Comparison of ENCODE assay signal across 19 mouse cellular contexts in genomic region chr15:31976461-31976860, GRCm38 (mm10).
DNase-seq lines count a peak whose midpoint lies in the region; ATAC-seq and TF ChIP-seq lines count a peak whose summit lies in the region.
"Had no signal": no experiment of that assay in that cellular context is flagged by ENCODE, and none has a peak within 500 bp of the region (broad histone marks: within the 10 kb centered on the region; RNA-seq: fewer than 3 reads in every experiment).

No protein-coding gene starts in this region.

- TF ChIP-seq POLR2A in limb, embryonic 14.5 days (IDR thresholded peaks at IDR 0.05; ENCODE audit: borderline replicate concordance, extremely low read depth, insufficient read depth, insufficient read length), result no peak
- no peak for TF ChIP-seq POLR2A in lung, adult 2 months (IDR thresholded peaks at IDR 0.05; ENCODE audit: borderline replicate concordance, extremely low read depth, low read depth, low read length)

- no peak overlapping the region for H3K4me2 ChIP-seq in limb, embryonic 14.5 days (replicated peaks; ENCODE audit: low read depth, low read length, severe bottlenecking)
- H3K4me2 ChIP-seq in lung, postnatal 0 days (replicated peaks; ENCODE audit: low read depth, low read length), result no peak overlapping the region
- H3K4me2 ChIP-seq: forebrain, embryonic 12.5 days; heart, embryonic 12.5 days; hindbrain, embryonic 14.5 days; intestine, embryonic 15.5 days had no signal

- H3K9me3 ChIP-seq in limb, embryonic 14.5 days (ENCODE audit: control insufficient read depth, low read length), result no peaks in the 10 kb centered on the region
- no peaks in the 10 kb centered on the region for H3K9me3 ChIP-seq in limb, embryonic 10.5 days (replicated peaks)
- H3K9me3 ChIP-seq in lung, postnatal 0 days (ENCODE audit: low read length), result no peaks in the 10 kb centered on the region
- H3K9me3 ChIP-seq: forebrain, embryonic 12.5 days; heart, embryonic 12.5 days; intestine, embryonic 15.5 days had no signal

- H3K27ac ChIP-seq in limb, embryonic 14.5 days (replicated peaks; ENCODE audit: low read depth, low read length), result no peak overlapping the region
- no peak overlapping the region; the same call in 1 of the 2 replicates for H3K27ac ChIP-seq in limb, embryonic 10.5 days
- H3K27ac ChIP-seq in lung, postnatal 0 days (ENCODE audit: low read length), result no peak overlapping the region
- H3K27ac ChIP-seq: forebrain, embryonic 12.5 days; hindbrain, embryonic 14.5 days; intestine, embryonic 15.5 days had no signal

- H3K9ac ChIP-seq in limb, embryonic 14.5 days (ENCODE audit: low read depth, low read length, severe bottlenecking), result no peak overlapping the region
- no peak overlapping the region for H3K9ac ChIP-seq in lung, postnatal 0 days (replicated peaks; ENCODE audit: low read depth)
- H3K9ac ChIP-seq: forebrain, embryonic 12.5 days; heart, embryonic 12.5 days; hindbrain, embryonic 14.5 days; intestine, embryonic 15.5 days had no signal

- TF ChIP-seq EP300 in lung, postnatal 0 days (IDR thresholded peaks at IDR 0.05), result no peak

- no peak overlapping the region for H3K4me3 ChIP-seq in limb, embryonic 14.5 days (replicated peaks; ENCODE audit: low read length)
- H3K4me3 ChIP-seq in limb, embryonic 10.5 days, result no peak overlapping the region
- no peak overlapping the region for H3K4me3 ChIP-seq in lung, postnatal 0 days (ENCODE audit: low read depth, low read length)
- H3K4me3 ChIP-seq in lung, adult 2 months (replicated peaks; ENCODE audit: extremely low read depth, low read depth, low read length), result no peak overlapping the region
- H3K4me3 ChIP-seq: forebrain, embryonic 12.5 days; heart, embryonic 12.5 days; intestine, embryonic 15.5 days had no signal

- no peaks in the 10 kb centered on the region for H3K4me1 ChIP-seq in limb, embryonic 14.5 days (ENCODE audit: control insufficient read depth, insufficient read depth, low read length)
- H3K4me1 ChIP-seq in limb, embryonic 10.5 days, result peaks cover 35% of the 10 kb centered on the region
- no peaks in the 10 kb centered on the region for H3K4me1 ChIP-seq in lung, postnatal 0 days (ENCODE audit: insufficient read depth, low read depth, low read length)
- H3K4me1 ChIP-seq in lung, adult 2 months (ENCODE audit: control insufficient read depth, insufficient read depth, low read length), result no peaks in the 10 kb centered on the region
- H3K4me1 ChIP-seq: forebrain, embryonic 12.5 days; intestine, embryonic 15.5 days had no signal

- WGBS in limb, embryonic 14.5 days, result 19% methylated on average over 4 of the region's 4 CpGs
- 18% methylated on average over 4 of the region's 4 CpGs for WGBS in limb, embryonic 10.5 days
- WGBS in lung, postnatal 0 days, result 56% methylated on average over 4 of the region's 4 CpGs
- WGBS in lung, adult 2 months, result 60% methylated on average over 4 of the region's 4 CpGs

- TF ChIP-seq CTCF in lung, postnatal 0 days (IDR thresholded peaks at IDR 0.05), result no peak
- no peak for TF ChIP-seq CTCF in lung, adult 2 months (IDR thresholded peaks at IDR 0.05; ENCODE audit: insufficient read depth, low read length)

- peak; percentile 53; the same call in 1 of the 2 replicates for ATAC-seq in limb, embryonic 14.5 days (ENCODE audit: low FRiP score, low read depth)
- ATAC-seq in lung, postnatal 0 days, result no peak; the same call in 1 of the 2 replicates
- ATAC-seq: activated CD4-positive, CD25-positive, alpha-beta regulatory T cell, adult 4 months; forebrain, embryonic 16.5 days; intestine, embryonic 15.5 days; Patski had no signal

- no peaks in the 10 kb centered on the region for H3K36me3 ChIP-seq in limb, embryonic 14.5 days (ENCODE audit: control insufficient read depth, insufficient read depth, low read length)
- no peaks in the 10 kb centered on the region for H3K36me3 ChIP-seq in limb, embryonic 10.5 days
- H3K36me3 ChIP-seq in lung, postnatal 0 days (ENCODE audit: insufficient read depth, low read length), result no peaks in the 10 kb centered on the region
- H3K36me3 ChIP-seq: forebrain, embryonic 12.5 days; heart, embryonic 12.5 days; intestine, embryonic 15.5 days had no signal

- peak; percentile 26 to 30 for DNase-seq in cerebellum, postnatal 10 days
- no peak for DNase-seq in cerebellum, postnatal 36 days
- DNase-seq in limb, embryonic 14.5 days (ENCODE audit: low spot score), result peak; percentile 61
- no peak for DNase-seq in limb, embryonic 10.5 days (ENCODE audit: low spot score)
- DNase-seq in lung, postnatal 0 days (ENCODE audit: low spot score), result peak; percentile 5
- DNase-seq in lung, adult 2 months, result no peak
- no peak for DNase-seq in heart, postnatal 4 days
- no peak for DNase-seq in layer of hippocampus, postnatal 10 days (ENCODE audit: low spot score in 2 of 2)
- DNase-seq: adrenal gland, postnatal 14 days; cerebellum, adult 18-20 months; cerebellum, adult 9-11 months; gastrocnemius, postnatal 10 days had no signal

- H3K27me3 ChIP-seq in limb, embryonic 14.5 days (ENCODE audit: control insufficient read depth, insufficient read depth, low read length), result no peaks in the 10 kb centered on the region
- H3K27me3 ChIP-seq in limb, embryonic 10.5 days (ENCODE audit: low read depth, poor library complexity, severe bottlenecking), result no peaks in the 10 kb centered on the region
- no peaks in the 10 kb centered on the region for H3K27me3 ChIP-seq in lung, postnatal 0 days (replicated peaks; ENCODE audit: insufficient read depth, low read length)
- H3K27me3 ChIP-seq: forebrain, embryonic 12.5 days; heart, embryonic 12.5 days; intestine, embryonic 15.5 days had no signal

Comparison
In these comparisons a context has a peak if more than half of its experiments do, and no peak if none do; other contexts are left out.
1. DNase-seq: peak in cerebellum, postnatal 10 days (2 of 2), limb, embryonic 14.5 days (single experiment) and lung, postnatal 0 days (single experiment); none in cerebellum, postnatal 36 days (0 of 2), limb, embryonic 10.5 days (single experiment), lung, adult 2 months (single experiment), heart, postnatal 4 days (single experiment) and layer of hippocampus, postnatal 10 days (0 of 2).